Mouse (Mus musculus): ENCODE measurements at regions not wholly inside any gene's neighbourhood (a gene's known extent, or its start where the extent isn't known, plus 50 kb on each side); places are given as distances from the start of the nearest gene placed in this dataset.

GRCm38 (mm10) chr13:35529577-35529976 lies 130.1 kb upstream of the Cdyl start:
- TF ChIP-seq GATA1 (IDR thresholded peaks at IDR 0.05; ENCODE audit: low read length), result no peak
- no peak for TF ChIP-seq TAL1 (IDR thresholded peaks at IDR 0.05; ENCODE audit: low read length)

Data from erythroblast, embryonic 14.5 days (primary cell).